Mouse (Mus musculus): Measurements from ENCODE around the gene Nusap1. TPM values are rescaled to one million over a fixed set of nuclear protein-coding genes. Genes with fewer than 3 reads are reported as not detected.
"Not testable (repeated sequence)": the region's sequence is repeated elsewhere in the genome, so short reads cannot be mapped to it uniquely, and the experiment has no call there.

Nusap1 gene
- polyA plus RNA-seq, 1 experiment from 2014 or later = 23.7 TPM

DNA sequence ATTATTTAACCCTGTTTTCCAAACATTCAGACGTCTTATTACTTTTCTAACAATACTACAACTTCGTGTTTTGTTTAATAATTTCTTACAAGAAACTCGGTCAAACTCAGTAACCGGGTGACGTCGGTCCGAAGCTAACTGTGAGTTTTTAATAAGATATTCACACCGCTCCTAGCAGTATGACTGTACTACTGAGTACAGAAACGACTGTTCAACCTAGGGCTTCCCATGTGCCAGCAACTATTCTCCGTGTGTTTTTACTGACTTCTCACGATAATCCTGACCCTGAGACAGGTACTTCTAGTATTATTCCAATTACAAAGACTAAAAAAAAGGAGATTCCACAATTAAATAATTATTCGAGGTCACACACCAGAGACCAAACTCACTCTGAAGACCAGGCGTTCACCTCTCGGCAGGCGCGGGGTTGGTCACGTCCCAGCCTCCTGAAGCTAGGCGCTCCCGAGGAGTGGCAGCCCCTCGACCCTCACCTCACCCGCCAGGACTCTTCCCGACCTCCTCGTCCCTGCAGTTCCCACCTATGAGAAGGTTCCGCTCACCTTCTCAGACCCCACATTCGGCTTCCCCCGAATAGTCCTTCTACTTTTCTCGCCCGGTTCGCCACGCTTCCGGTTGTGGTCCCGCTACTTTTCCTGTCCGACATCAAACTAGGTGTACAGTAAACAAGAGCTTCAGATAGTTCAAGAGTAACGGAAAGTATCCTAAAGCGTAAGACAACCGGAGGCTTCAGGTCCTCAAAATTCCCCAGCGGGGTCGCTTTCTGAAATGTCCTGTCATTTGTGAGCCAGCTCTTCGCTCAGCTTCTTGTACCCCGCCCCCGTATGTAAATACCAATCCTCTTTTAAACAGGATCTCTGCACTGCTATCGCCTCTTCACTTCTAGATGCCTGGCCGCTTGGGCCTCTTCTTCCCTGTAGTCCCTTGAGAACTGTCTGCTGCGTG, 44.4 kb downstream of the Nusap1 start, which contains the start of gene Ndufaf1:
Gene Ndufaf1, minus strand, starts transcription at position 608 of the 963 bp plus-strand sequence.
- DNase-seq (ENCODE audit: low spot score) (peak; percentile 78), ATAC-seq (ENCODE audit: low FRiP score, low TSS enrichment) (peak; percentile 77)
- 0 out of 2 replicates have a peak, but pooled peaks cover 4% of the 10 kb centered on the region for H3K36me3 ChIP-seq (ENCODE audit: control insufficient read depth, insufficient read depth, low read length)
- peak within 1 kb of the TSS; percentile 83 for H3K4me2 ChIP-seq (replicated peaks; ENCODE audit: low read depth)
- H3K27me3 ChIP-seq (ENCODE audit: control insufficient read depth, insufficient read depth, low read length) = no peaks in the 10 kb centered on the region
- 1% methylated on average over 44 of the region's 44 CpGs for WGBS
- peak within 1 kb of the TSS; percentile 78 for H3K9ac ChIP-seq (ENCODE audit: low read length)
- H3K9me3 ChIP-seq (ENCODE audit: control insufficient read depth, low read length) = no peaks in the 10 kb centered on the region
- no peak within 1 kb of the TSS for H3K27ac ChIP-seq (replicated peaks)
- peak within 1 kb of the TSS; percentile 70 for H3K4me3 ChIP-seq (ENCODE audit: low read depth, low read length)
- TF ChIP-seq EP300 (optimal IDR thresholded peaks at IDR 0.05) (no peak), CTCF (IDR thresholded peaks at IDR 0.05; ENCODE audit: low read depth) (no peak)
- no peaks in the 10 kb centered on the region; the same call in 1 of the 2 replicates for H3K4me1 ChIP-seq (replicated peaks; ENCODE audit: control insufficient read depth, insufficient read depth)

DNA sequence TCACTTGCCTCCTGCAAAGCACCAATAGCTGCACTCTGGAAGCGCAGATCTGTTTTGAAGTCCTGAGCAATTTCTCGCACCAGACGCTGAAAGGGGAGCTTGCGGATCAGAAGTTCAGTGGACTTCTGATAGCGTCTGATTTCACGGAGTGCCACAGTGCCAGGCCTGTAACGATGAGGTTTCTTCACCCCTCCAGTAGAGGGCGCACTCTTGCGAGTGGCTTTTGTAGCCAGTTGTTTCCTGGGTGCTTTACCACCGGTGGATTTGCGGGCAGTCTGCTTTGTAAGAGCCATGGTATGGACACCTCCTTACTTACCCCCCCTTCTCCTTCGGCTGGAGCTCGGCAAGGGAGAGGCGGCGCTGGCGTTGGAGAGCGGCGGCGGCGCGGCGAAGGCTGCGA, 47.6 kb downstream of the Nusap1 start:
- H3K4me1 ChIP-seq (replicated peaks; ENCODE audit: control insufficient read depth, insufficient read depth); H3K4me2 ChIP-seq (replicated peaks; ENCODE audit: low read depth); H3K27ac ChIP-seq (replicated peaks); DNase-seq (ENCODE audit: low spot score); H3K9me3 ChIP-seq (ENCODE audit: control insufficient read depth, low read length); ATAC-seq (ENCODE audit: low FRiP score, low TSS enrichment); H3K27me3 ChIP-seq (ENCODE audit: control insufficient read depth, insufficient read depth, low read length); H3K4me3 ChIP-seq (ENCODE audit: low read depth, low read length); H3K36me3 ChIP-seq (ENCODE audit: control insufficient read depth, insufficient read depth, low read length); H3K9ac ChIP-seq (ENCODE audit: low read length): not testable (repeated sequence)
- 72% methylated on average over 19 of the region's 23 CpGs for WGBS

DNA sequence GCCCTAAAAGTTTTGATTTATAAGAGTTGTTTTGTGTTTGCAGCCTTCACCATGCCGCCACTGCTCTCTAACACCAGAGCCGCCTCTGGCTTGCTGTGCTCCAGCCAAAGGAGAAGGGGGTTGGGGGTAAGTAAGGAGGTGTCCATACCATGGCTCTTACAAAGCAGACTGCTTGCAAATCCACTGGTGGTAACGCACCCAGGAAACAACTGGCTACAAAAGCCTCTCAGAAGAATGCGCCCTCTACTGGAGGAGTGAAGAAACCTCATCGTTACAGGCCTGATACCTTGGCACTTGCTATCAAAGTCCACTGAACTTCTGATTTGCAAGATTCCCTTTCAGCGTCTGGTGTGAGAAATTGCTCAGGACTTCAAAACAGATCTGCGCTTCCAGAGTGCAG, 50.9 kb downstream of the Nusap1 start:
- Histone ChIP-seq H3K9me3 (ENCODE audit: control insufficient read depth, low read length) (no peaks in the 10 kb centered on the region), H3K36me3 (ENCODE audit: control insufficient read depth, insufficient read depth, low read length) (no peaks in the 10 kb centered on the region), H3K4me1 (replicated peaks; ENCODE audit: control insufficient read depth, insufficient read depth) (no peaks in the 10 kb centered on the region), H3K4me3 (ENCODE audit: low read depth, low read length) (no peak overlapping the region), H3K9ac (ENCODE audit: low read length) (no peak overlapping the region), H3K4me2 (replicated peaks; ENCODE audit: low read depth) (no peak overlapping the region), H3K27me3 (ENCODE audit: control insufficient read depth, insufficient read depth, low read length) (no peaks in the 10 kb centered on the region), H3K27ac (replicated peaks) (no peak overlapping the region)
- 15% methylated on average over 7 of the region's 7 CpGs for WGBS
- DNase-seq (ENCODE audit: low spot score) (peak; percentile 24), ATAC-seq (ENCODE audit: low FRiP score, low TSS enrichment) (no peak)
- TF ChIP-seq CTCF (IDR thresholded peaks at IDR 0.05; ENCODE audit: low read depth) (peak; percentile 71), EP300 (optimal IDR thresholded peaks at IDR 0.05) (no peak)

DNA sequence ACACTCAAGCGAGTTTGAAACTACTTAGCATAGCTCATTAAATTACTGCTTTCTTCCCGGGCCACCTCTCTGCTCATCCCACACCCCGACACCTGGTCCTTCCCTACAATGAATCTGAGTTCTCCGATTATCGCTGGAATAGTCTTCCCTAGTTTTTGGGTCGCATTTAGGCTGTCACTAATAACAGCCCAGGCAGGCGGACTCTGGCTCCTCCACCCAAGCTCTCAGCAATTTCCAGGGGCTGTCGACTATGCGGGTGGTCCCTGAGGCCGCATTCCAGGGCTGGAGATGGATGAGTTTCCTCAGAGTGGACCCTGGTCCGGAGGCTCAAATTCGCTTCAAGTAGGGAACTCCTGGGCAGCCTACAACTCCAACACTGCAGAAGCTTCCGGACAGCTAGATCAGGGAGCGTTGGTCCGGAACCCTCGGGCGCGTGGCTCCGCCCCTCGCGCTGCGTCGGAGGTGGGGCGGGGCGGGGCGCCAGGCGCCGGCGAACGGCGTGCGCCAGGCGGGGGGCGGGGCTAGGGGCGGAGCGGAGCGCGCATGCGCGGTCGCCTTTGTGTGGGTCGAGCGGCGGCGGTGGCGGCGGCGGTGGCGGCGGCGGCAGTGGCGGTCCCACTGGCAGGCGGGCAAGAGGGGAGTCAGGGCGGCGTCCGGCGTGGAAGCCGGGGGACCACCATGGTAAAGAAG, 56.6 kb downstream of the Nusap1 start, which contains the start of gene Rtf1:
Gene Rtf1, plus strand, starts transcription at position 544 of the 690 bp plus-strand sequence.
- DNase-seq (ENCODE audit: low spot score) (peak; percentile 96), ATAC-seq (ENCODE audit: low FRiP score, low TSS enrichment) (peak; percentile 97)
- WGBS = 0% methylated on average over 51 of the region's 58 CpGs
- no peak for TF ChIP-seq CTCF (IDR thresholded peaks at IDR 0.05; ENCODE audit: low read depth)
- TF ChIP-seq EP300 (optimal IDR thresholded peaks at IDR 0.05) = no peak
- H3K9ac ChIP-seq (ENCODE audit: low read length) = peak within 1 kb of the TSS; percentile 95
- no peaks in the 10 kb centered on the region for H3K27me3 ChIP-seq (ENCODE audit: control insufficient read depth, insufficient read depth, low read length)
- H3K4me1 ChIP-seq (replicated peaks; ENCODE audit: control insufficient read depth, insufficient read depth) = no peaks in the 10 kb centered on the region
- H3K4me2 ChIP-seq (replicated peaks; ENCODE audit: low read depth) = peak within 1 kb of the TSS; percentile 82
- H3K9me3 ChIP-seq (ENCODE audit: control insufficient read depth, low read length) = no peaks in the 10 kb centered on the region
- no peaks in the 10 kb centered on the region for H3K36me3 ChIP-seq (ENCODE audit: control insufficient read depth, insufficient read depth, low read length)
- H3K4me3 ChIP-seq (ENCODE audit: low read depth, low read length) = peak within 1 kb of the TSS; percentile 96
- peak within 1 kb of the TSS; percentile 90 for H3K27ac ChIP-seq (replicated peaks)

DNA sequence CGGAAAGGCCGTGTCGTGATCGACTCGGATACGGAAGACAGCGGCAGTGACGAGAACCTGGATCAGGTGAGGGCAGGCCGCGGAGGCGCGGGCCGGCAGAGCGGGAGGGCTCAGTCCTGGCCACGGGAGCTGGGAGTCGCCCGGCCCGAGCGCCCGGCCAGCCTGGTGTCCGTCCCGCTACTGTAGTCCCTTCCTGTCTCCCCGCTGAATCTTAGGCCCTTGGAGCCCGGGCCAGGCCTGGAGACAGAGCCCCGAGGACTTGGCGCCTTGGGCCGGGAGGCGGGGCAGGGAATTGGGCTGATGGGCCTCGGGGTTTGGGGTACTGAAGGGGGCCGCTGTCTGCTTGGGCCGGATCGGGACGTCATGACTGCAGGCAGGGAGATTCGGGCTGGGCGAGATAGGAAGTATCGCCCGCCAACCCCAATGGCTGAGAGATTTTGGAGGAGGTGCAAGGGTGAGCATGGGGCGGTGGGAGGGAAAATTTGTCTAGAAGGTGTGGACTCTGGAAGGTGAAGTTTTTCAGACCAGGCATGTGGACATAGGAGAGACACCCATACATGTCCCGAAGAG, 57.2 kb downstream of the Nusap1 start:
- Histone ChIP-seq H3K9ac (ENCODE audit: low read length) (peak overlapping the region; percentile 95), H3K4me2 (replicated peaks; ENCODE audit: low read depth) (peak overlapping the region; percentile 62), H3K4me1 (replicated peaks; ENCODE audit: control insufficient read depth, insufficient read depth) (no peaks in the 10 kb centered on the region), H3K27ac (replicated peaks) (peak overlapping the region; percentile 83), H3K4me3 (ENCODE audit: low read depth, low read length) (peak overlapping the region; percentile 96), H3K27me3 (ENCODE audit: control insufficient read depth, insufficient read depth, low read length) (no peaks in the 10 kb centered on the region), H3K9me3 (ENCODE audit: control insufficient read depth, low read length) (no peaks in the 10 kb centered on the region), H3K36me3 (ENCODE audit: control insufficient read depth, insufficient read depth, low read length) (no peaks in the 10 kb centered on the region)
- ATAC-seq (ENCODE audit: low FRiP score, low TSS enrichment) (peak; percentile 88), DNase-seq (ENCODE audit: low spot score) (no peak)
- under 1% methylated on average over 34 of the region's 39 CpGs for WGBS
- TF ChIP-seq EP300 (optimal IDR thresholded peaks at IDR 0.05) = no peak
- no peak for TF ChIP-seq CTCF (IDR thresholded peaks at IDR 0.05; ENCODE audit: low read depth)

Data from stomach, postnatal 0 days (tissue).